ENCODE assay signal across 29 mouse cellular contexts in the genomic region with DNA sequence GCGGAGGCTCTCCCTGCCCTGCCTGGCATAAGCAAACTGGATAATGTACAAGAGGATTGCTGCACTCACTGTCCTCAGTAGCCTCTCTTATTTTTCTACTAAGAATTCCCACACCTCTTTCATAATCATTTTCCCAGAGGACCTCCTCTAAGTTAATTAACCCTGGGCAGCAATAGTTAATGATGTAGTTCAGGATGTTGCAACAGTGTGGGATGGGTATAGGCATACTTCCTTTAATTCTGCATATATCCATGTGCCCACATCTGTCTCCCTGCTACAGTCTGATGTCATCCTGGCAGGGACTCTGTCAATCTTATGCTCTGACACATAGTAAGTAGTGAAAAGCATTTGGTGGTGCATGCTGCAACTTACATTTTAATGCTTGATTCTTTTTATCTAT. TPM values are rescaled to one million over a fixed set of nuclear protein-coding genes. Genes with fewer than 3 reads are reported as not detected.
"Had no signal": no experiment of that assay in that cellular context is flagged by ENCODE, and none has a peak within 500 bp of the region (broad histone marks: within the 10 kb centered on the region; RNA-seq: fewer than 3 reads in every experiment).

No protein-coding gene starts in this region.

- DNase-seq: kidney, adult 8-10 months; kidney, postnatal 10 days; kidney, postnatal 36 days; layer of hippocampus, postnatal 36 days; liver, embryonic 13.5 days; lung, embryonic 14.5 days; thymus, adult 2 months; thymus, postnatal 14 days; thymus, postnatal 4 days had no signal

- ATAC-seq: lung, postnatal 0 days; midbrain, embryonic 13.5 days; midbrain, embryonic 16.5 days had no signal

- H3K4me2 ChIP-seq: kidney, embryonic 15.5 days; liver, embryonic 13.5 days; lung, embryonic 14.5 days; midbrain, embryonic 13.5 days; neural tube, embryonic 13.5 days had no signal

- H3K4me3 ChIP-seq: kidney, embryonic 15.5 days; left cerebral cortex, adult 2 months; liver, embryonic 13.5 days; midbrain, embryonic 13.5 days; myocyte; neural tube, embryonic 13.5 days had no signal

- H3K9me3 ChIP-seq: kidney, embryonic 15.5 days; liver, embryonic 13.5 days; midbrain, embryonic 13.5 days; neural tube, embryonic 13.5 days had no signal

- H3K4me1 ChIP-seq: kidney, embryonic 15.5 days; liver, embryonic 13.5 days; midbrain, embryonic 13.5 days; neural tube, embryonic 13.5 days had no signal

- H3K36me3 ChIP-seq: kidney, embryonic 15.5 days; liver, embryonic 13.5 days; midbrain, embryonic 13.5 days; neural tube, embryonic 13.5 days had no signal

- H3K27me3 ChIP-seq: kidney, embryonic 15.5 days; liver, embryonic 13.5 days; midbrain, embryonic 13.5 days; neural tube, embryonic 13.5 days had no signal

- H3K9ac ChIP-seq: kidney, embryonic 15.5 days; liver, embryonic 13.5 days; lung, embryonic 14.5 days; midbrain, embryonic 13.5 days; neural tube, embryonic 13.5 days had no signal

- H3K27ac ChIP-seq: kidney, embryonic 15.5 days; left cerebral cortex, adult 2 months; liver, embryonic 13.5 days; macrophage; midbrain, embryonic 13.5 days; neural tube, embryonic 13.5 days; stomach, postnatal 0 days had no signal

RNA-seq across cellular contexts. Expression of a gene that starts 13.1 kb away (rescaled TPM):
- total RNA-seq: layer of hippocampus, adult 8-10 months; layer of hippocampus, postnatal 36 days; left cerebral cortex, postnatal 10 days; left cerebral cortex, postnatal 36 days had no signal

RNA-seq across cellular contexts. Expression of a gene that starts 24.1 kb away (rescaled TPM):
- total RNA-seq: layer of hippocampus, postnatal 36 days; left cerebral cortex, adult 2 months; left cerebral cortex, postnatal 36 days; liver, adult 2 months; monocyte, adult 5-6 weeks; neutrophil, adult 5-6 weeks had no signal
- polyA plus RNA-seq: kidney, embryonic 15.5 days; limb, embryonic 14.5 days; liver, adult 2 months; liver, embryonic 13.5 days; liver, embryonic 16.5 days; lung, embryonic 14.5 days; lung, postnatal 0 days; macrophage; myocyte; small intestine, adult 2 months; spleen, adult 2 months; stomach, embryonic 14.5 days; stomach, postnatal 0 days; thymus, adult 2 months had no signal
